In genomic region chr6:90550161-90550912, GRCm38 (mm10) we compare ENCODE assay signal across 8 mouse cellular contexts. TPM values are rescaled to one million over a fixed set of nuclear protein-coding genes. Genes with fewer than 3 reads are reported as not detected.
DNase-seq lines count a peak whose midpoint lies in the region; ATAC-seq and TF ChIP-seq lines count a peak whose summit lies in the region.

No protein-coding gene starts in this region.

- H3K27ac ChIP-seq in thymus, adult 2 months (ENCODE audit: control insufficient read depth, insufficient read depth, low read length) = no peak overlapping the region
- H3K27ac ChIP-seq in embryonic facial prominence, embryonic 15.5 days (replicated peaks) = no peak overlapping the region
- H3K27ac ChIP-seq in heart, embryonic 15.5 days = no peak overlapping the region
- H3K27ac ChIP-seq in stomach, embryonic 14.5 days (ENCODE audit: low read length) = no peak overlapping the region

- H3K27me3 ChIP-seq in thymus, adult 2 months (ENCODE audit: control insufficient read depth, insufficient read depth, low read length) = no peaks in the 10 kb centered on the region
- H3K27me3 ChIP-seq in embryonic facial prominence, embryonic 15.5 days = no peaks in the 10 kb centered on the region
- peaks cover 9% of the 10 kb centered on the region for H3K27me3 ChIP-seq in heart, embryonic 15.5 days
- H3K27me3 ChIP-seq in stomach, embryonic 14.5 days (ENCODE audit: control insufficient read depth, insufficient read depth, low read length) = no peaks in the 10 kb centered on the region

- no peaks in the 10 kb centered on the region for H3K36me3 ChIP-seq in thymus, adult 2 months (ENCODE audit: control insufficient read depth, insufficient read depth, low read length)
- no peaks in the 10 kb centered on the region for H3K36me3 ChIP-seq in embryonic facial prominence, embryonic 15.5 days
- no peaks in the 10 kb centered on the region for H3K36me3 ChIP-seq in heart, embryonic 15.5 days
- no peaks in the 10 kb centered on the region for H3K36me3 ChIP-seq in stomach, embryonic 14.5 days (ENCODE audit: control insufficient read depth, insufficient read depth, low read length)

- ATAC-seq in embryonic facial prominence, embryonic 15.5 days (ENCODE audit: insufficient number of reproducible peaks, low FRiP score, low TSS enrichment, low read depth) = peak; percentile 67; the same call in 1 of the 2 replicates
- ATAC-seq in heart, embryonic 15.5 days (replicated peaks; ENCODE audit: insufficient number of reproducible peaks, insufficient read depth, low FRiP score, low read depth) = peak; percentile 74
- peak; percentile 88 for ATAC-seq in stomach, embryonic 14.5 days (ENCODE audit: insufficient number of reproducible peaks, insufficient read depth, low FRiP score, low read depth)

- TF ChIP-seq POLR2A in thymus, adult 2 months (IDR thresholded peaks at IDR 0.05; ENCODE audit: control insufficient read depth, extremely low read depth, insufficient read depth, low read length, poor library complexity) = no peak

- peak overlapping the region; percentile 45 for H3K4me2 ChIP-seq in embryonic facial prominence, embryonic 15.5 days (replicated peaks)
- peak overlapping the region; percentile 59 for H3K4me2 ChIP-seq in heart, embryonic 15.5 days
- H3K4me2 ChIP-seq in stomach, embryonic 14.5 days (replicated peaks; ENCODE audit: low read depth, low read length) = peak overlapping the region; percentile 30

- H3K4me1 ChIP-seq in thymus, adult 2 months (replicated peaks; ENCODE audit: control insufficient read depth, insufficient read depth, low read length) = peaks cover 26% of the 10 kb centered on the region
- H3K4me1 ChIP-seq in embryonic facial prominence, embryonic 15.5 days = no peaks in the 10 kb centered on the region
- peaks cover 13% of the 10 kb centered on the region for H3K4me1 ChIP-seq in heart, embryonic 15.5 days (replicated peaks)
- no peaks in the 10 kb centered on the region for H3K4me1 ChIP-seq in stomach, embryonic 14.5 days (ENCODE audit: control insufficient read depth, insufficient read depth, low read length)

- no peak overlapping the region for H3K9ac ChIP-seq in embryonic facial prominence, embryonic 15.5 days
- no peak overlapping the region for H3K9ac ChIP-seq in heart, embryonic 15.5 days
- H3K9ac ChIP-seq in stomach, embryonic 14.5 days (replicated peaks; ENCODE audit: low read depth, low read length) = no peak overlapping the region

- DNase-seq in thymus, adult 2 months = no peak
- DNase-seq in thymus, postnatal 10 days (ENCODE audit: low spot score in 2 of 2) = no peak
- DNase-seq in kidney, postnatal 25 days = peak; percentile 88 to 96
- peak; percentile 54 to 59 for DNase-seq in lung, postnatal 4 days
- no peak for DNase-seq in left cerebral cortex, postnatal 25 days (ENCODE audit: low spot score in 2 of 2)

- TF ChIP-seq CTCF in thymus, adult 2 months (IDR thresholded peaks at IDR 0.05; ENCODE audit: borderline replicate concordance, control insufficient read depth, extremely low read depth, insufficient read depth, low read length, poor library complexity) = no peak

- peak overlapping the region; percentile 47 for H3K4me3 ChIP-seq in thymus, adult 2 months (ENCODE audit: control insufficient read depth, insufficient read depth, low read length)
- H3K4me3 ChIP-seq in embryonic facial prominence, embryonic 15.5 days (replicated peaks) = peak overlapping the region; percentile 29
- peak overlapping the region; percentile 37 for H3K4me3 ChIP-seq in heart, embryonic 15.5 days
- peak overlapping the region; percentile 11; the same call in 1 of the 2 replicates for H3K4me3 ChIP-seq in stomach, embryonic 14.5 days (ENCODE audit: low read depth, low read length)

- H3K9me3 ChIP-seq in embryonic facial prominence, embryonic 15.5 days (replicated peaks) = no peaks in the 10 kb centered on the region
- H3K9me3 ChIP-seq in heart, embryonic 15.5 days (replicated peaks) = no peaks in the 10 kb centered on the region
- H3K9me3 ChIP-seq in stomach, embryonic 14.5 days (ENCODE audit: control insufficient read depth, low read depth, low read length) = no peaks in the 10 kb centered on the region

- WGBS in thymus, adult 2 months = 26% methylated on average over 25 of the region's 25 CpGs
- 14% methylated on average over 25 of the region's 25 CpGs for WGBS in embryonic facial prominence, embryonic 15.5 days
- 14% methylated on average over 25 of the region's 25 CpGs for WGBS in heart, embryonic 15.5 days
- WGBS in stomach, embryonic 14.5 days = 12% methylated on average over 25 of the region's 25 CpGs

- intact Hi-C loops in left cerebral cortex, postnatal 25 days (cut with DNase I) = no loop called here

RNA-seq across cellular contexts. Expression of gene Slc41a3, which starts 54.2 kb away (rescaled TPM):
- 9.6 and 12.3 TPM in 2 replicates for polyA plus RNA-seq in thymus, adult 2 months (2012; rRNA removed)
- polyA plus RNA-seq in embryonic facial prominence, embryonic 15.5 days (2015; fragmentation: Nextera tagmentation; extraction: Ambion mirVana) = 5.3 and 6.1 TPM in 2 replicates
- 10.7 and 12.0 TPM in 2 replicates for polyA plus RNA-seq in heart, embryonic 15.5 days (2015; fragmentation: Nextera tagmentation; extraction: Ambion mirVana)
- polyA plus RNA-seq in stomach, embryonic 14.5 days (2014; fragmentation: Nextera tagmentation; extraction: Ambion mirVana) = 5.5 and 7.3 TPM in 2 replicates
- total RNA-seq in left cerebral cortex, postnatal 25 days (2021) = 1 to 10 TPM; 4.3 to 5.1 TPM

Comparison
In these comparisons a context has a peak if more than half of its experiments do, and no peak if none do; other contexts are left out.
1. DNase-seq: peak in kidney, postnatal 25 days (2 of 2) and lung, postnatal 4 days (2 of 2); none in thymus, adult 2 months (single experiment), thymus, postnatal 10 days (0 of 2) and left cerebral cortex, postnatal 25 days (0 of 2).
2. Peak in every context shown above with its lines, with median percentiles within 50 percentile points of each other: H3K4me3 ChIP-seq, ATAC-seq and H3K4me2 ChIP-seq.